19 mouse cellular contexts compared by ENCODE assay signal in genomic region chr9:49640764-49641163, GRCm38 (mm10).
A peak's percentile ranks its signal among the peaks of the same experiment; 100 is the strongest.
DNase-seq lines count a peak whose midpoint lies in the region; ATAC-seq and TF ChIP-seq lines count a peak whose summit lies in the region.
"Had no signal": no experiment of that assay in that cellular context is flagged by ENCODE, and none has a peak within 500 bp of the region (broad histone marks: within the 10 kb centered on the region; RNA-seq: fewer than 3 reads in every experiment).

No protein-coding gene starts in this region.

- TF ChIP-seq CTCF in hindbrain, postnatal 0 days (IDR thresholded peaks at IDR 0.05; ENCODE audit: low read depth) = no peak

- H3K27me3 ChIP-seq in midbrain, embryonic 14.5 days (ENCODE audit: control insufficient read depth, insufficient read depth, low read length) = no peaks in the 10 kb centered on the region
- no peaks in the 10 kb centered on the region for H3K27me3 ChIP-seq in midbrain, embryonic 10.5 days (ENCODE audit: low read depth, poor library complexity, severe bottlenecking)
- H3K27me3 ChIP-seq in hindbrain, postnatal 0 days (ENCODE audit: insufficient read depth, low read length) = no peaks in the 10 kb centered on the region
- H3K27me3 ChIP-seq in forebrain, embryonic 11.5 days (ENCODE audit: control insufficient read depth, insufficient read depth, low read length) = no peaks in the 10 kb centered on the region
- H3K27me3 ChIP-seq: CH12.LX; heart, embryonic 15.5 days; limb, embryonic 12.5 days; liver, embryonic 12.5 days had no signal

- 57% methylated on average over 3 of the region's 3 CpGs for WGBS in midbrain, embryonic 14.5 days
- 78% methylated on average over 3 of the region's 3 CpGs for WGBS in midbrain, embryonic 10.5 days
- 69% methylated on average over 3 of the region's 3 CpGs for WGBS in hindbrain, postnatal 0 days
- WGBS in forebrain, embryonic 11.5 days = 82% methylated on average over 3 of the region's 3 CpGs

- H3K4me3 ChIP-seq in midbrain, embryonic 14.5 days (replicated peaks; ENCODE audit: low read depth, low read length) = no peak overlapping the region
- no peak overlapping the region for H3K4me3 ChIP-seq in midbrain, embryonic 10.5 days
- no peak overlapping the region for H3K4me3 ChIP-seq in hindbrain, postnatal 0 days (ENCODE audit: low read length)
- no peak overlapping the region for H3K4me3 ChIP-seq in forebrain, embryonic 11.5 days (ENCODE audit: low read depth, low read length)
- H3K4me3 ChIP-seq: heart, embryonic 15.5 days; limb, embryonic 12.5 days; liver, embryonic 12.5 days had no signal

- H3K4me2 ChIP-seq in midbrain, embryonic 14.5 days (ENCODE audit: low read length) = no peak overlapping the region
- no peak overlapping the region for H3K4me2 ChIP-seq in hindbrain, postnatal 0 days (ENCODE audit: low read depth, low read length)
- H3K4me2 ChIP-seq in forebrain, embryonic 11.5 days (ENCODE audit: low read depth, low read length, severe bottlenecking) = no peak overlapping the region
- H3K4me2 ChIP-seq: heart, embryonic 15.5 days; limb, embryonic 12.5 days; liver, embryonic 12.5 days had no signal

- 0 out of 2 replicates have a peak overlapping the region, but pooled peaks have one; percentile 50 for H3K27ac ChIP-seq in midbrain, embryonic 14.5 days (replicated peaks; ENCODE audit: low read depth, low read length)
- H3K27ac ChIP-seq in midbrain, embryonic 10.5 days (replicated peaks) = no peak overlapping the region
- H3K27ac ChIP-seq in hindbrain, postnatal 0 days = peak overlapping the region; percentile 37; the same call in 1 of the 2 replicates
- H3K27ac ChIP-seq in forebrain, embryonic 11.5 days (ENCODE audit: low read depth, low read length) = no peak overlapping the region
- H3K27ac ChIP-seq: heart, embryonic 15.5 days; limb, embryonic 12.5 days; liver, embryonic 12.5 days had no signal

- peaks cover 27% of the 10 kb centered on the region for H3K4me1 ChIP-seq in midbrain, embryonic 14.5 days (ENCODE audit: control insufficient read depth, insufficient read depth, low read length)
- peaks cover 10% of the 10 kb centered on the region for H3K4me1 ChIP-seq in midbrain, embryonic 10.5 days
- peaks cover 14% of the 10 kb centered on the region; the same call in 1 of the 2 replicates for H3K4me1 ChIP-seq in hindbrain, postnatal 0 days (ENCODE audit: insufficient read depth, low read length)
- H3K4me1 ChIP-seq in forebrain, embryonic 11.5 days (replicated peaks; ENCODE audit: control insufficient read depth, insufficient read depth, low read length) = no peaks in the 10 kb centered on the region
- H3K4me1 ChIP-seq: limb, embryonic 12.5 days; liver, embryonic 12.5 days had no signal

- DNase-seq in cerebellum, adult 9-11 months = peak; percentile 55
- DNase-seq in cerebellum, adult 11 months = no peak
- DNase-seq in midbrain, embryonic 14.5 days = no peak
- no peak for DNase-seq in midbrain, embryonic 10.5 days (ENCODE audit: low spot score)
- no peak for DNase-seq in hindbrain, postnatal 0 days (ENCODE audit: low spot score)
- DNase-seq in forebrain, embryonic 11.5 days (ENCODE audit: low spot score) = no peak
- DNase-seq in adrenal gland, postnatal 14 days = no peak
- DNase-seq: gastrocnemius, postnatal 25 days; heart, postnatal 4 days; lung, adult 2 months; lung, postnatal 36 days; spleen, adult 18-20 months; thymus, postnatal 36 days had no signal

- no peak for ATAC-seq in midbrain, embryonic 14.5 days (ENCODE audit: low FRiP score, low TSS enrichment)
- no peak for ATAC-seq in hindbrain, postnatal 0 days
- no peak for ATAC-seq in forebrain, embryonic 11.5 days (replicated peaks; ENCODE audit: low FRiP score)
- ATAC-seq: forebrain, embryonic 16.5 days; intestine, embryonic 16.5 days; liver, embryonic 12.5 days had no signal

- no peak overlapping the region for H3K9ac ChIP-seq in midbrain, embryonic 14.5 days (replicated peaks; ENCODE audit: low read length)
- H3K9ac ChIP-seq in hindbrain, postnatal 0 days (replicated peaks; ENCODE audit: low read length) = no peak overlapping the region
- no peak overlapping the region for H3K9ac ChIP-seq in forebrain, embryonic 11.5 days (ENCODE audit: low read length)
- H3K9ac ChIP-seq: heart, embryonic 15.5 days; limb, embryonic 12.5 days; liver, embryonic 12.5 days had no signal

- H3K9me3 ChIP-seq in midbrain, embryonic 14.5 days (ENCODE audit: control insufficient read depth, low read length) = no peaks in the 10 kb centered on the region
- no peaks in the 10 kb centered on the region for H3K9me3 ChIP-seq in midbrain, embryonic 10.5 days (replicated peaks)
- no peaks in the 10 kb centered on the region for H3K9me3 ChIP-seq in hindbrain, postnatal 0 days (ENCODE audit: low read length)
- H3K9me3 ChIP-seq in forebrain, embryonic 11.5 days (ENCODE audit: control insufficient read depth, low read length) = no peaks in the 10 kb centered on the region
- H3K9me3 ChIP-seq: heart, embryonic 15.5 days; limb, embryonic 12.5 days; liver, embryonic 12.5 days had no signal

- 0 out of 2 replicates have a peak, but pooled peaks cover 14% of the 10 kb centered on the region for H3K36me3 ChIP-seq in midbrain, embryonic 14.5 days (ENCODE audit: control insufficient read depth, insufficient read depth, low read length)
- no peaks in the 10 kb centered on the region for H3K36me3 ChIP-seq in midbrain, embryonic 10.5 days
- no peaks in the 10 kb centered on the region for H3K36me3 ChIP-seq in hindbrain, postnatal 0 days (ENCODE audit: insufficient read depth, low read length)
- no peaks in the 10 kb centered on the region for H3K36me3 ChIP-seq in forebrain, embryonic 11.5 days (ENCODE audit: control insufficient read depth, insufficient read depth, low read length)
- H3K36me3 ChIP-seq: liver, embryonic 12.5 days had no signal

Comparison
In these comparisons a context has a peak if more than half of its experiments do, and no peak if none do; other contexts are left out.
1. H3K27ac ChIP-seq: peak in midbrain, embryonic 14.5 days (single experiment) and hindbrain, postnatal 0 days (single experiment); none in midbrain, embryonic 10.5 days (single experiment) and forebrain, embryonic 11.5 days (single experiment).